Mouse (Mus musculus) midbrain, embryonic 14.5 days (tissue): ENCODE data around the gene Lhfpl2. TPM values are rescaled to one million over a fixed set of nuclear protein-coding genes. Genes with fewer than 3 reads are reported as not detected.

Source experiments
- ATAC-seq: fragments of 200-750 bp; cut with Nextera tagmentation; 2 replicates; pipeline ENCODE4 v1.8.0; 2017; ENCODE audit warnings: moderate number of reproducible peaks, moderate library complexity; ENCODE audit not compliant: low FRiP score, low TSS enrichment
- DNase-seq: peaks from one replicate; pipeline ENCODE4 v3.0.0-alpha.2; 2015
- H3K27ac ChIP-seq: fragments of 300-500 bp; sonication (generic); replicated peaks from 2 replicates; pipeline ENCODE4 v1.5.1; 2014; ENCODE audit warnings: mild to moderate bottlenecking, low read depth, low read length, moderate library complexity
- H3K27me3 ChIP-seq: fragments of 300-500 bp; sonication (generic); 2 replicates; pipeline ENCODE4 v1.6.1; 2014; ENCODE audit warnings: low read length, control low read depth, mixed read lengths; ENCODE audit not compliant: control insufficient read depth, insufficient read depth
- H3K36me3 ChIP-seq: fragments of 300-500 bp; sonication (generic); 2 replicates; pipeline ENCODE4 v1.6.1; 2014; ENCODE audit warnings: low read length, control low read depth; ENCODE audit not compliant: control insufficient read depth, insufficient read depth
- H3K4me1 ChIP-seq: fragments of 300-500 bp; sonication (generic); 2 replicates; pipeline ENCODE4 v1.6.1; 2014; ENCODE audit warnings: mild to moderate bottlenecking, antibody characterized with exemption, low read length, control low read depth; ENCODE audit not compliant: control insufficient read depth, insufficient read depth
- H3K4me2 ChIP-seq: fragments of 300-500 bp; sonication (generic); 2 replicates; pipeline ENCODE4 v1.6.1; 2014; ENCODE audit warnings: mild to moderate bottlenecking, low read length, moderate library complexity
- H3K4me3 ChIP-seq: fragments of 300-500 bp; sonication (generic); replicated peaks from 2 replicates; pipeline ENCODE4 v1.5.1; 2014; ENCODE audit warnings: low read depth, low read length
- H3K9ac ChIP-seq: fragments of 300-500 bp; sonication (generic); replicated peaks from 2 replicates; pipeline ENCODE4 v1.6.1; 2014; ENCODE audit warnings: mild to moderate bottlenecking, low read length, moderate library complexity
- H3K9me3 ChIP-seq: fragments of 300-500 bp; sonication (generic); 2 replicates; pipeline ENCODE4 v1.6.1; 2016; ENCODE audit warnings: low read length, control low read depth, mixed read lengths; ENCODE audit not compliant: control insufficient read depth
- WGBS: fragments of 180-500 bp; shearing (Covaris S2); extraction: QIAGEN DNeasy Blood & Tissue Kit; methylation state at CpG from one replicate; pipeline ENCODE4 v1.1.7; 2014; 5-methylcytosine and 5-hydroxymethylcytosine counted together
- polyA plus RNA-seq: library from polyadenylated mRNA; unstranded; fragments of >200 nt; fragmentation: Nextera tagmentation; extraction: Ambion mirVana; gene quantifications from 2 replicates; pipeline ENCODE4 v1.2.1, GENCODE M21; 2014

Lhfpl2 gene
- polyA plus RNA-seq, 1 experiment from 2014 or later = 14.2 TPM

GRCm38 (mm10) chr13:94050036-94050435 is 7.6 kb upstream of the Lhfpl2 start:
- Histone ChIP-seq H3K4me2 (no peak overlapping the region), H3K4me1 (no peaks in the 10 kb centered on the region), H3K36me3 (no peaks in the 10 kb centered on the region), H3K27ac (no peak overlapping the region), H3K9me3 (no peaks in the 10 kb centered on the region), H3K4me3 (no peak overlapping the region), H3K9ac (no peak overlapping the region), H3K27me3 (no peaks in the 10 kb centered on the region)
- DNase-seq = no peak
- 83% methylated on average over 7 of the region's 7 CpGs for WGBS
- no peak for ATAC-seq

GRCm38 (mm10) chr13:94050782-94051181 is 6.8 kb upstream of the Lhfpl2 start:
- H3K36me3 ChIP-seq = no peaks in the 10 kb centered on the region
- H3K9ac ChIP-seq = no peak overlapping the region
- no peak overlapping the region for H3K27ac ChIP-seq
- H3K4me1 ChIP-seq = no peaks in the 10 kb centered on the region
- 90% methylated on average over 3 of the region's 3 CpGs for WGBS
- ATAC-seq = no peak
- no peaks in the 10 kb centered on the region for H3K27me3 ChIP-seq
- H3K9me3 ChIP-seq = no peaks in the 10 kb centered on the region
- H3K4me2 ChIP-seq = no peak overlapping the region
- no peak overlapping the region for H3K4me3 ChIP-seq
- no peak for DNase-seq

- H3K4me3 ChIP-seq = peak overlapping the region; percentile 69
- H3K9me3 ChIP-seq = no peaks in the 10 kb centered on the region
- peaks cover 12% of the 10 kb centered on the region; the same call in 1 of the 2 replicates for H3K27me3 ChIP-seq
- DNase-seq (no peak), ATAC-seq (no peak; the same call in 1 of the 2 replicates)
- H3K36me3 ChIP-seq = no peaks in the 10 kb centered on the region
- peaks cover 8% of the 10 kb centered on the region for H3K4me1 ChIP-seq
- H3K4me2 ChIP-seq = peak overlapping the region; percentile 100
- H3K9ac ChIP-seq = peak overlapping the region; percentile 72
- whole genome bisulfite sequencing = 1% methylated on average over 17 of the region's 17 CpGs
- no peak overlapping the region for H3K27ac ChIP-seq
These were observed 497 bp upstream of the Lhfpl2 start for GRCm38 (mm10) chr13:94057036-94057562.

- Histone ChIP-seq H3K4me1 (peaks cover 8% of the 10 kb centered on the region), H3K4me2 (peak overlapping the region; percentile 100), H3K27ac (no peak overlapping the region), H3K36me3 (no peaks in the 10 kb centered on the region), H3K27me3 (peaks cover 12% of the 10 kb centered on the region; the same call in 1 of the 2 replicates), H3K9ac (no peak overlapping the region), H3K9me3 (no peaks in the 10 kb centered on the region), H3K4me3 (peak overlapping the region; percentile 69)
- no peak for DNase-seq
- WGBS = 41% methylated on average over 6 of the region's 6 CpGs
- ATAC-seq = no peak
These were observed 1.1 kb downstream of the Lhfpl2 start for GRCm38 (mm10) chr13:94058642-94059222.

GRCm38 (mm10) chr13:94059373-94059772 is 1.8 kb downstream of the Lhfpl2 start:
- Histone ChIP-seq H3K36me3 (no peaks in the 10 kb centered on the region), H3K4me3 (no peak overlapping the region), H3K4me1 (peaks cover 8% of the 10 kb centered on the region), H3K27ac (no peak overlapping the region), H3K9ac (no peak overlapping the region), H3K4me2 (no peak overlapping the region), H3K27me3 (peaks cover 12% of the 10 kb centered on the region; the same call in 1 of the 2 replicates), H3K9me3 (no peaks in the 10 kb centered on the region)
- ATAC-seq = no peak
- 88% methylated on average over 4 of the region's 4 CpGs for WGBS
- DNase-seq = no peak

- H3K4me3 ChIP-seq = no peak overlapping the region
- no peaks in the 10 kb centered on the region for H3K36me3 ChIP-seq
- ATAC-seq = no peak
- H3K27me3 ChIP-seq = peaks cover 12% of the 10 kb centered on the region; the same call in 1 of the 2 replicates
- no peak overlapping the region for H3K9ac ChIP-seq
- no peak overlapping the region for H3K4me2 ChIP-seq
- WGBS = 85% methylated on average over 6 of the region's 6 CpGs
- DNase-seq = no peak
- no peak overlapping the region for H3K27ac ChIP-seq
- H3K9me3 ChIP-seq = no peaks in the 10 kb centered on the region
- peaks cover 8% of the 10 kb centered on the region for H3K4me1 ChIP-seq
These were observed 2.2 kb downstream of the Lhfpl2 start for GRCm38 (mm10) chr13:94059778-94060177.

- WGBS = 84% methylated on average over 3 of the region's 3 CpGs
- peaks cover 12% of the 10 kb centered on the region; the same call in 1 of the 2 replicates for H3K27me3 ChIP-seq
- H3K4me2 ChIP-seq = no peak overlapping the region
- H3K27ac ChIP-seq = no peak overlapping the region
- no peaks in the 10 kb centered on the region for H3K9me3 ChIP-seq
- H3K9ac ChIP-seq = no peak overlapping the region
- DNase-seq (no peak), ATAC-seq (no peak)
- peaks cover 8% of the 10 kb centered on the region for H3K4me1 ChIP-seq
- no peak overlapping the region for H3K4me3 ChIP-seq
- H3K36me3 ChIP-seq = no peaks in the 10 kb centered on the region
These were observed 2.9 kb downstream of the Lhfpl2 start for GRCm38 (mm10) chr13:94060461-94060860.

- Histone ChIP-seq H3K4me3 (no peak overlapping the region), H3K9me3 (no peaks in the 10 kb centered on the region), H3K27me3 (peaks cover 12% of the 10 kb centered on the region; the same call in 1 of the 2 replicates), H3K4me1 (peaks cover 12% of the 10 kb centered on the region), H3K9ac (no peak overlapping the region), H3K4me2 (no peak overlapping the region), H3K36me3 (no peaks in the 10 kb centered on the region), H3K27ac (no peak overlapping the region)
- DNase-seq (no peak), ATAC-seq (no peak)
- 58% methylated on average over 9 of the region's 9 CpGs for WGBS
These were observed 3.8 kb downstream of the Lhfpl2 start for GRCm38 (mm10) chr13:94061256-94061877.
